Mouse (Mus musculus): ENCODE results near the gene Abcc8. TPM values are rescaled to one million over a fixed set of nuclear protein-coding genes. Genes with fewer than 3 reads are reported as not detected.

Abcc8 gene
- polyA plus RNA-seq, 1 experiment from 2014 or later, result 0.74 TPM

DNA sequence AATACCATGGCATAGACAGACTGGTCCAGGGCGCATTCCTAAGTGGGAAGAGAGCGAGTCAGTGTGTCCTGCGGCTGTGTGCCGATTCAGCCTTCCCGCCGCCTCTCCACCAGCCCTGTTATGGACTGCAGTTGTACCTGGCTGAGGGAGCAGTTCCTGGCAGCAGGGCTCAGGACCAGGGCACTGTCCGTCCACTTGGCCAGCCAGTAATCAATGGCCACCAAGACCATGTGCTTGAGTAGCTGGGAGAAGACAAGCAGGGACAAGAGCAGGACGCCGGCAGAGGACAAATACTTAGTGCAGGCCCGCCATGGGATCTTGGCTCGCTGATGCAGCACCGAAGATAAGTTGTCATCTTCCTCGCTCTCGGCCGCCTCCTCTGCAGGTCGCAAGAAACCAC is 62.8 kb downstream of the Abcc8 start:
- no peaks in the 10 kb centered on the region for H3K27me3 ChIP-seq (ENCODE audit: low read depth, poor library complexity, severe bottlenecking)
- peaks cover 48% of the 10 kb centered on the region for H3K4me1 ChIP-seq
- 96% methylated on average over 16 of the region's 16 CpGs for WGBS
- no peaks in the 10 kb centered on the region for H3K36me3 ChIP-seq
- no peak for DNase-seq (ENCODE audit: low spot score)
- H3K9me3 ChIP-seq (replicated peaks), result no peaks in the 10 kb centered on the region
- H3K4me3 ChIP-seq, result no peak overlapping the region
- H3K27ac ChIP-seq, result no peak overlapping the region; the same call in 1 of the 2 replicates

DNA sequence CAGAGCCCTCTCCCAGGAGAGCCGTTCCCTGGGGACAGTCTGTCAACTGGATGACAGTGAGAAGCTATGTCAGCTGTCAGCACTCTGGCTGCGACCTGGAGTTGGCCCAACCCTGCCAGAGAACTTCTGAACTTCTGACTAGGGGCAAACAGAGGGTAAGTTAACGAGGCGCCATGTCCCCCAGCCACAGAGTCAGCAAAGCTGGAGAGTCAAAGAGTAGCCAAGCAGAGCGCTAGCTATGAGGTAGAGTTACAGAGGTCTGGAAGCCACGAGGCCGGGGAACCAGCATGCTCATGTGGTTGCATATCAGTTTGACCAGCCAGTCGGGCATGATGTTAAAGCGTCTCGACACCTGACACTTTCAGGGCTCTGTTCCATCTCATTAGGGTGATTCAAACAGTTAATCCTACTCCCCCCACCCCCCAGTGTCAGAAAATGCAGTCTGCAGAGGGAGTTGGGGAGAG is 63.7 kb downstream of the Abcc8 start:
- 55% methylated on average over 10 of the region's 10 CpGs for WGBS
- no peak for DNase-seq (ENCODE audit: low spot score)
- no peaks in the 10 kb centered on the region for H3K36me3 ChIP-seq
- H3K27ac ChIP-seq, result peak overlapping the region; percentile 42; the same call in 1 of the 2 replicates
- no peaks in the 10 kb centered on the region for H3K9me3 ChIP-seq (replicated peaks)
- no peak overlapping the region for H3K4me3 ChIP-seq
- peaks cover 51% of the 10 kb centered on the region for H3K4me1 ChIP-seq
- H3K27me3 ChIP-seq (ENCODE audit: low read depth, poor library complexity, severe bottlenecking), result no peaks in the 10 kb centered on the region

DNA sequence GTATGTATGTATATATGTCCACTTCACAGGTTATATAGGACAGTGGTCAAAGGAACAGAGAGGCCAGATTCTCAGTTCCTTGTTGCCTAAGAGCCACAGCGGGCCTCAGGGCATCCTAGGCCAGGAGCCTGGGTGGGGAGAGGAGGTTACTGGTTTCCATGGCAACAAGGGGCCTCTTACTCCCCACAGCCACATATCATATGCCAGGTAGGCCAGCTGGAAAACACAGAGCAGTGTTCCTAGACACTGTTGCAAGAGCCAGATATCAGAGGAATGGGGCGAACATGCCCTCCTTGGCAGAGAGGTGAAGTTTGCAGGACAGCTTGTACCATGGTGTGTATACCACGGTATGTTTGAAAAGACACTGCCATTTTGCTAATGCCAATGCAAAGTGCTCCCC is 66.4 kb downstream of the Abcc8 start:
- H3K4me1 ChIP-seq, result peaks cover 46% of the 10 kb centered on the region
- H3K27ac ChIP-seq, result no peak overlapping the region
- no peaks in the 10 kb centered on the region for H3K27me3 ChIP-seq (ENCODE audit: low read depth, poor library complexity, severe bottlenecking)
- H3K4me3 ChIP-seq, result no peak overlapping the region
- 74% methylated on average over 3 of the region's 3 CpGs for WGBS
- no peaks in the 10 kb centered on the region for H3K9me3 ChIP-seq (replicated peaks)
- no peak for DNase-seq (ENCODE audit: low spot score)
- H3K36me3 ChIP-seq, result no peaks in the 10 kb centered on the region

DNA sequence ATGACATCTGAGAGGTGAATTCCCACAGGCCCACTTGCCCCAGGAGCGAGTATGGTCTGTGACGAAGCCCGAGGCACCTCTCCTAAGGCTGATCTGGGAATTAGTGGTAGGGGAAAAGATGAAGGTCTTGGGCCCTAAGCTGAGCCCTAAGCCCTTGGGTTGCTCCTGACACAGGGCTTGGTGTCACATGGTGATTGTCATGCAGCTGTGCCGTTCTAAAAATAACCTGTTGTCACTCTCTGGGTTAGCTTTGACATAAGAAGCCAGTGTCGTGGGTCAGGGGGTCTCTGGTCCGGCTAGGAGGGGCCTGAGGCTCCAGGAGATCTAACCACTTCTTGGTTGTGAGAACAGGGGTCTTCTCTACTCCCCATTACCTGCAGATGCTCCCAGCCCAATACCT is 67.9 kb downstream of the Abcc8 start:
- H3K4me3 ChIP-seq, result no peak overlapping the region
- no peaks in the 10 kb centered on the region for H3K9me3 ChIP-seq (replicated peaks)
- 80% methylated on average over 6 of the region's 6 CpGs for WGBS
- no peak for DNase-seq (ENCODE audit: low spot score)
- H3K27ac ChIP-seq, result no peak overlapping the region
- H3K27me3 ChIP-seq (ENCODE audit: low read depth, poor library complexity, severe bottlenecking), result no peaks in the 10 kb centered on the region
- peaks cover 45% of the 10 kb centered on the region for H3K4me1 ChIP-seq
- no peaks in the 10 kb centered on the region for H3K36me3 ChIP-seq

DNA sequence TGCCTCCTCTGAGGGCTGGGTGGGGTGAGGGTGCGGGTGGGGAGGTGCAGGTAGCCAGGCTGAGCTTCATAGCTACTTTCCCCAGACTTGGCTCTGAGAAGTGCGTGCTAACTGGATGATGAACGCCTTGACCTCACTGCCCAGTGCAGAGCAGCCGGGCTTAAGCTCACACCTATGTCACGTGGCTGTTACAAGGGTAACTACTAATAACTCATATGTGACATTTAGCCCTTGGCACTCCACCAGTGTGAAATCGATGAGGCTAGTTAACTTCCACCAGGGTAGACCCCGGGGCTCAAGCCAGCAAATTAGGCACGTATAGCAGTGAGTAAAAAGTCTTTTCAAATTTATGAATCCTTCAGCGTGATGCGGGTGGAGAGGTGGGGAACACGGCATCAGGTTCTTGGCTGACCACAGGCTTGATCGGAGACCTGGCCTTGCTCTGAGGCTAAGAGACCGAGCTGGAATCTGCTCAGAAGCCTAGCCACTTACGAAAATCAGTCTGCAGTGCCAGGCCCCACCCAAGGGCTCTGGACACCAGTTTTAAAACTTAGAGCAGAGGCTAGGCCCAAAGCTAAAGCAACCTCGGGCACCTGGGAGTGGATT is 68.5 kb downstream of the Abcc8 start:
- H3K4me1 ChIP-seq, result peaks cover 39% of the 10 kb centered on the region
- WGBS, result 76% methylated on average over 15 of the region's 15 CpGs
- H3K4me3 ChIP-seq, result no peak overlapping the region
- H3K9me3 ChIP-seq (replicated peaks), result no peaks in the 10 kb centered on the region
- no peaks in the 10 kb centered on the region for H3K27me3 ChIP-seq (ENCODE audit: low read depth, poor library complexity, severe bottlenecking)
- peak overlapping the region; percentile 50; the same call in 1 of the 2 replicates for H3K27ac ChIP-seq
- no peaks in the 10 kb centered on the region for H3K36me3 ChIP-seq
- no peak for DNase-seq (ENCODE audit: low spot score)

DNA sequence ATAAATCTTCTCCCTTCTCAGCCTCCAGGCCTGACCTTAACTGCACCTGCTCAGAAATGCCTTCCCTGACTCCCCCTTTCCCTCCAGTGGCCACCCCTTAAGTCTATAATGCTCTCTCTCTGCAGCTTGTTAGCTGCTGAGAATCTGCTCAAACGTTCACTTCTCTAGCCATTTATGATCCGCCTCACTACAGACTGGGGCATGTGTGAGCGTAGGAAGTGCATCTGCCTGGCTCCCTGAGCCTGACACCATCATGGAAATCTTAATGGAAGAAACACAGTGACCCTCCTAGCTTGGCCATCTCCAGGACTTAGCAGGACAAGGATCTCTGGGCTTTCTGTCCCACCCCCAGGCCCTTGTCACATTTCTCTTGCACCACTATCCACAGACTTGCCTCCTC is 69.8 kb downstream of the Abcc8 start:
- DNase-seq (ENCODE audit: low spot score), result no peak
- peaks cover 33% of the 10 kb centered on the region for H3K4me1 ChIP-seq
- H3K27ac ChIP-seq, result no peak overlapping the region
- no peak overlapping the region for H3K4me3 ChIP-seq
- H3K9me3 ChIP-seq (replicated peaks), result no peaks in the 10 kb centered on the region
- no peaks in the 10 kb centered on the region for H3K27me3 ChIP-seq (ENCODE audit: low read depth, poor library complexity, severe bottlenecking)
- no peaks in the 10 kb centered on the region for H3K36me3 ChIP-seq
- 73% methylated on average over 3 of the region's 3 CpGs for WGBS

DNA sequence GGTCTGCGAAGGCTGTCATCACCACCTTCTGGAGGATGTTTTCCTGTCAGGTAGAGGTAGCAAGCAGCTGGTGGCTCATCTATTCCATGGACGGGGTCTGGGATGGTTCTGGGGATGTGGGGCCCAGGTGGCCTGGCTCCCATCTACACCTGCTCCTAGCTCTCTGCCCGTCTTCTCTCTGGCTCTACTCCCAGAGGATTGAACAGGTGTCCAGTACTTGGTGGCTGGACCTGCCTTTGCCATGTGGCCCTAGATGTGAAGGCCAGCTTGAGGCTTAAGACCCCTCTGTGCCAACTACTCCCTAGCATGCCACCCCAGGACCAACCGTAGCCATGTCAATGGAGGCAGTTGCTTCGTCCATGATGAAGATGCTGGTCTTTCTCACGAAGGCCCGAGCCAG is 74.3 kb downstream of the Abcc8 start:
- 91% methylated on average over 7 of the region's 7 CpGs for WGBS
- peaks cover 8% of the 10 kb centered on the region for H3K27me3 ChIP-seq (ENCODE audit: low read depth, poor library complexity, severe bottlenecking)
- H3K4me3 ChIP-seq, result no peak overlapping the region
- H3K27ac ChIP-seq, result no peak overlapping the region
- peaks cover 9% of the 10 kb centered on the region for H3K4me1 ChIP-seq
- no peaks in the 10 kb centered on the region for H3K36me3 ChIP-seq
- no peaks in the 10 kb centered on the region for H3K9me3 ChIP-seq (replicated peaks)
- no peak for DNase-seq (ENCODE audit: low spot score)

DNA sequence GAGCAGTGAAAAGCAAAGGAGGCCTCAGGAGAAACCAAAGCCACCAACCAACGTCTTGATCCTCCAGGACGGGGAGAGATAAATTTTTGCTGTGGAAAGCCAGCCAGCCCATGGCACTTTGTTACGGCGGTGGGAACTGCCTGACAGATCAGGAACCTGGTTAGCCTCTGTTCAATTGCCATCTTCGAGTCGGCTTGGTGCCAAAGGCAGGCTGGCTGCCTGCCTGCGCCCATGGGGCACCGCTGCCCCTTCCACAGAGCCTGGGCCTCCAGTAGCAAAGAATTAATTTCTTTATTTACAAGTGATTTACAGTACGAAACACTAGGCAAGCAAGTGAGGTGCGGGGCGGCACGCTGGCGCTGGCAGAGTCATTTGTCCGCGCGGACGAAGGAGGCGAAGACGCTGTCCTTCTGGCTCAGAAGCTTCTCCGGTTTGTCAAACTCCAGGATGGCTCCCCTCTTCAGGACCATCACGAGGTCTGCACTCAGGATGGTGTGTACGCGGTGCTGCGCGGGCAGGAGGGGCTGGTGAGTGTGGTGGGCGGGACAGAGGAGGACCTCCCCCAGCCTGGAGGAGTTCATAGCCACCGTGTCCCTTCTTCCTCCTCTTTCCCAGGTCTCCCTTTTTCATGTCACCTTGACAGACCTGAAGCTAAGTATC is 75.4 kb downstream of the Abcc8 start:
- H3K36me3 ChIP-seq, result no peaks in the 10 kb centered on the region
- DNase-seq (ENCODE audit: low spot score), result no peak
- no peak overlapping the region for H3K27ac ChIP-seq
- no peaks in the 10 kb centered on the region for H3K9me3 ChIP-seq (replicated peaks)
- H3K4me3 ChIP-seq, result no peak overlapping the region
- H3K4me1 ChIP-seq, result peaks cover 13% of the 10 kb centered on the region
- H3K27me3 ChIP-seq (ENCODE audit: low read depth, poor library complexity, severe bottlenecking), result peaks cover 19% of the 10 kb centered on the region
- 83% methylated on average over 27 of the region's 27 CpGs for WGBS

DNA sequence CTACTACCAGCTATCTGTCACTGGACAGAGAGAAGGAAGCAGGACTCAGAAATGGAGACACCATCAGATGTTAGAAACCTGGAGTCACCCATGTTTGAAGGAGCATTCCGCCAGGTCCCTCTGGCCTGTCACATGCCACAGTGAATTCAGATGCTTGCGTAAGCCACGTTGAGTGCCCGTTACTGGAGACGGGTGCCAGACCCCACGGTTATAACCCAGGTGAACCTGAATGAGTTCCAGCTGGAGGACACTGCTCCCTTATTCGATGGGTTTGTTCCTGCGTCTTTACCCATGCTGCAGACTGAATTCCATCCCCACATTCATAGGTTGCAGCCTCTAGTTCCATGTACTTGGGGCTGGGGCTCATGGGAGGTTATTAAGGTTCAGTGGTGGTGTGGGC is 76.1 kb downstream of the Abcc8 start:
- Histone ChIP-seq H3K4me3 (no peak overlapping the region), H3K27ac (no peak overlapping the region), H3K27me3 (ENCODE audit: low read depth, poor library complexity, severe bottlenecking) (peaks cover 25% of the 10 kb centered on the region), H3K4me1 (peaks cover 13% of the 10 kb centered on the region), H3K9me3 (replicated peaks) (no peaks in the 10 kb centered on the region), H3K36me3 (no peaks in the 10 kb centered on the region)
- 91% methylated on average over 8 of the region's 8 CpGs for WGBS
- DNase-seq (ENCODE audit: low spot score), result no peak

DNA sequence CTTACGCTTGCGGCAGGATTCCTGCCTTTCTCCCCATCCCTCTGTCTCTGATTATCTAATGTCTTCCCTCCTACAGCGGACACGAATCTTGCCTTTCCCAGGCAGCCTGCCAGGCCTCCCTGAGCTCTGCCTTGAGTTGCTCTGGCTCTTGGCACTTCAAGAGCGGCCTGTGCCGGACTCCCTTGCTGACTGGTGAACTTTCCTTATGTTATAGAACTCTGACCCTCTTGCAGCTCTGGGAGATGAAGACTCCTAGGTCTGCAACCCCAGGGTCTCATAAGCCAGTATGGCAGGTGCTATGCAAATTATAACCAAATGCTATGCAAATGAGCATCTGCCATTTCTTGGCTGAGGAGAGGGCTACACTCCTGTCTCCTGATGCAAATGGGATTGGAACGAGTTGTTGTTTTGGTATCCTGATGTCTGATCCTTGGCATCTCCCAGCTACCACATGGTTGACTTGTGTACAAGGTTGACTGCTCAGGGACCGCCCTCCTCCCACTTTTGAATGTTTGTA is 76.7 kb downstream of the Abcc8 start:
- Histone ChIP-seq H3K27me3 (ENCODE audit: low read depth, poor library complexity, severe bottlenecking) (peaks cover 31% of the 10 kb centered on the region), H3K36me3 (no peaks in the 10 kb centered on the region), H3K9me3 (replicated peaks) (no peaks in the 10 kb centered on the region), H3K27ac (no peak overlapping the region), H3K4me3 (no peak overlapping the region), H3K4me1 (peaks cover 13% of the 10 kb centered on the region)
- DNase-seq (ENCODE audit: low spot score), result no peak
- 87% methylated on average over 8 of the region's 8 CpGs for WGBS

DNA sequence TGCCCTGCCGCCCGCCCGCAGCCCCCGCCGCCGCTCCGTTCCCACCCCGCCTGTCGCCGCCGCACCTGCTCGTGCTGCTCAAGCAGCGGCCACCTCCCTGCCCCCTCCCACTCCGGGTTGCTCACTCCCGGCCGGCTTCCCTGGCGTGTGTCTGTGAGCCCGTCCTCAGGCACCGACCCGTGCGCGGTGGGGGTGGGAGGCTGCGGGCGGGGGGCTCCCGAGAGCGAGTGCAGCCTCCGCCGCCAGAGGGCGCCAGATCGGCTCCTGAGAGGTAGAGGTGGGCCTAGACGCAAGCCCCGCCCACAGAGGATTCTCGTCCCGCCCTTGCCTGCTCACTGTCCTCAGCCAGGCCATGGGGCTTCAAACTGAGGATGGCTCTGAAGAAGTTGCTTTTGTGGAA is 79.3 kb downstream of the Abcc8 start, which contains the start of gene Kcnj11:
Gene Kcnj11, minus strand, starts transcription at position 202 of the 400 bp plus-strand sequence.
- H3K27ac ChIP-seq, result peak within 1 kb of the TSS; percentile 70
- peak; percentile 95 for DNase-seq (ENCODE audit: low spot score)
- H3K4me1 ChIP-seq, result peaks cover 13% of the 10 kb centered on the region
- H3K36me3 ChIP-seq, result no peaks in the 10 kb centered on the region
- H3K27me3 ChIP-seq (ENCODE audit: low read depth, poor library complexity, severe bottlenecking), result peaks cover 47% of the 10 kb centered on the region
- under 1% methylated on average over 32 of the region's 34 CpGs for WGBS
- peak within 1 kb of the TSS; percentile 64 for H3K4me3 ChIP-seq
- no peaks in the 10 kb centered on the region for H3K9me3 ChIP-seq (replicated peaks)

DNA sequence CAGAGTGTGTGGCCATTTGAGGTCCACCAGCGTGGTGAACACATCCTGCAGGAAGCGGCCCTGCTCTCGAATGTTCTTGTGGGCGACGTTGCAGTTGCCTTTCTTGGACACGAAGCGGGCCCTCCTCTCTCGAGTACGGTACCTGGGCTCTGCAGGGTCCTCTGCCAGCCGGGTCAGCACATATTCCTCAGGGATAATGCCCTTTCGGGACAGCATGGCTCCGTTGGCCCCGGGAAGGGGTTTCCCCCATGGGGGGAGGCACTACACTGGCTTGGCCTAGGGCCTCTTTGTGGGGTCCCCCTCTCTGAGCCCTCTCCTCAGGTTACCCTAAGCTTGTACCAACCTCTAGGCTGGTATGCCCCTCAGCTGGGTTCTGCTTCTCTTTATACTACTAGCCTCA is 80.2 kb downstream of the Abcc8 start:
- Histone ChIP-seq H3K4me1 (peaks cover 13% of the 10 kb centered on the region), H3K36me3 (no peaks in the 10 kb centered on the region), H3K9me3 (replicated peaks) (no peaks in the 10 kb centered on the region), H3K4me3 (0 out of 2 replicates have a peak overlapping the region, but pooled peaks have one; percentile 64), H3K27ac (no peak overlapping the region), H3K27me3 (ENCODE audit: low read depth, poor library complexity, severe bottlenecking) (peaks cover 56% of the 10 kb centered on the region)
- no peak for DNase-seq (ENCODE audit: low spot score)
- WGBS, result 81% methylated on average over 13 of the region's 13 CpGs

DNA sequence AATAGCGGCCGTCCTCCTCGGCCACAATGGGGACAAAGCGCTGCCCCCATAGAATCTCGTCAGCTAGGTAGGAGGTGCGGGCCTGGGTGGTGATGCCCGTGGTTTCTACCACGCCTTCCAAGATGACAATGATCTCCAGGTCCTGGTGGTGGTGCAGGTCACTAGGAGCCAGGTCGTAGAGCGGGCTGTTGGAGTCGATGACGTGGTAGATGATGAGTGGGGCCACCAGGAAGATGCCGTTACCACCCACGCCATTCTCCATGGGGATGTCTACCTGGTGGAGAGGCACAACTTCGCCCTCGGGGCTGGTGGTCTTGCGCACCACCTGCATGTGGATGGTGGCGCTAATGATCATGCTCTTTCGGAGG is 80.9 kb downstream of the Abcc8 start:
- H3K9me3 ChIP-seq (replicated peaks), result no peaks in the 10 kb centered on the region
- no peak overlapping the region for H3K27ac ChIP-seq
- no peaks in the 10 kb centered on the region for H3K36me3 ChIP-seq
- H3K4me1 ChIP-seq, result peaks cover 8% of the 10 kb centered on the region
- peaks cover 64% of the 10 kb centered on the region for H3K27me3 ChIP-seq (ENCODE audit: low read depth, poor library complexity, severe bottlenecking)
- no peak overlapping the region for H3K4me3 ChIP-seq
- DNase-seq (ENCODE audit: low spot score), result no peak
- 93% methylated on average over 19 of the region's 19 CpGs for WGBS
